Mouse (Mus musculus): Measurements from ENCODE around the gene Kcnmb2. TPM values are rescaled to one million over a fixed set of nuclear protein-coding genes. Genes with fewer than 3 reads are reported as not detected.
A peak's percentile ranks its signal among the peaks of the same experiment; 100 is the strongest.

Gene Kcnmb2
- polyA plus RNA-seq (2015; fragmentation: Nextera tagmentation; extraction: Ambion mirVana), result 0.33 and 0.47 TPM in 2 replicates

- H3K9me3 ChIP-seq (replicated peaks), result no peaks in the 10 kb centered on the region
- H3K36me3 ChIP-seq, result no peaks in the 10 kb centered on the region
- ATAC-seq (replicated peaks; ENCODE audit: insufficient number of reproducible peaks, insufficient read depth, low FRiP score, low read depth), result no peak
- no peak within 1 kb of the TSS for H3K27ac ChIP-seq
- peak within 1 kb of the TSS; percentile 68 for H3K4me2 ChIP-seq
- H3K27me3 ChIP-seq, result no peaks in the 10 kb centered on the region
- peak within 1 kb of the TSS; percentile 35 for H3K4me3 ChIP-seq
- no peak within 1 kb of the TSS for H3K9ac ChIP-seq
- 2% methylated on average over 22 of the region's 22 CpGs for WGBS
- peaks cover 16% of the 10 kb centered on the region for H3K4me1 ChIP-seq (replicated peaks)
These were observed at the start of gene Kcnmb2 for GRCm38 (mm10) chr3:31902504-31903330. TSS of gene Kcnmb2 (plus strand) at chr3:31902507.

- Histone ChIP-seq H3K27ac (no peak overlapping the region), H3K9ac (no peak overlapping the region), H3K4me3 (no peak overlapping the region), H3K4me1 (replicated peaks) (no peaks in the 10 kb centered on the region), H3K9me3 (replicated peaks) (no peaks in the 10 kb centered on the region), H3K27me3 (no peaks in the 10 kb centered on the region), H3K36me3 (no peaks in the 10 kb centered on the region), H3K4me2 (no peak overlapping the region)
- no peak for ATAC-seq (replicated peaks; ENCODE audit: insufficient number of reproducible peaks, insufficient read depth, low FRiP score, low read depth)
- 79% methylated on average over 5 of the region's 5 CpGs for WGBS
These were observed 38.8 kb upstream of the Kcnmb2 start for GRCm38 (mm10) chr3:31863522-31863921.

GRCm38 (mm10) chr3:31864070-31864469, 38.2 kb upstream of the Kcnmb2 start:
- ATAC-seq (replicated peaks; ENCODE audit: insufficient number of reproducible peaks, insufficient read depth, low FRiP score, low read depth), result no peak
- no peaks in the 10 kb centered on the region for H3K9me3 ChIP-seq (replicated peaks)
- H3K27me3 ChIP-seq, result no peaks in the 10 kb centered on the region
- H3K4me2 ChIP-seq, result no peak overlapping the region
- H3K27ac ChIP-seq, result no peak overlapping the region
- no peaks in the 10 kb centered on the region for H3K4me1 ChIP-seq (replicated peaks)
- no peaks in the 10 kb centered on the region for H3K36me3 ChIP-seq
- 69% methylated on average over 3 of the region's 3 CpGs for WGBS
- no peak overlapping the region for H3K4me3 ChIP-seq
- H3K9ac ChIP-seq, result no peak overlapping the region

- Histone ChIP-seq H3K9ac (no peak overlapping the region), H3K4me1 (replicated peaks) (no peaks in the 10 kb centered on the region), H3K9me3 (replicated peaks) (no peaks in the 10 kb centered on the region), H3K4me3 (no peak overlapping the region), H3K36me3 (no peaks in the 10 kb centered on the region), H3K27ac (no peak overlapping the region), H3K4me2 (no peak overlapping the region), H3K27me3 (no peaks in the 10 kb centered on the region)
- 65% methylated on average over 3 of the region's 3 CpGs for WGBS
- ATAC-seq (replicated peaks; ENCODE audit: insufficient number of reproducible peaks, insufficient read depth, low FRiP score, low read depth), result no peak
These were observed 30.8 kb upstream of the Kcnmb2 start for GRCm38 (mm10) chr3:31871461-31871860.

- no peak for ATAC-seq (replicated peaks; ENCODE audit: insufficient number of reproducible peaks, insufficient read depth, low FRiP score, low read depth)
- H3K27me3 ChIP-seq, result no peaks in the 10 kb centered on the region
- H3K9me3 ChIP-seq (replicated peaks), result no peaks in the 10 kb centered on the region
- no peak overlapping the region for H3K4me3 ChIP-seq
- H3K27ac ChIP-seq, result no peak overlapping the region
- no peak overlapping the region for H3K9ac ChIP-seq
- no peaks in the 10 kb centered on the region; the same call in 1 of the 2 replicates for H3K4me1 ChIP-seq (replicated peaks)
- 79% methylated on average over 12 of the region's 12 CpGs for WGBS
- no peak overlapping the region for H3K4me2 ChIP-seq
- no peaks in the 10 kb centered on the region for H3K36me3 ChIP-seq
These were observed 19.6 kb upstream of the Kcnmb2 start for GRCm38 (mm10) chr3:31882621-31883131.

GRCm38 (mm10) chr3:31892653-31893052, 9.7 kb upstream of the Kcnmb2 start:
- no peaks in the 10 kb centered on the region for H3K36me3 ChIP-seq
- no peak overlapping the region for H3K9ac ChIP-seq
- no peaks in the 10 kb centered on the region for H3K9me3 ChIP-seq (replicated peaks)
- no peak overlapping the region for H3K27ac ChIP-seq
- 55% methylated on average over 2 of the region's 2 CpGs for WGBS
- no peaks in the 10 kb centered on the region for H3K27me3 ChIP-seq
- no peaks in the 10 kb centered on the region for H3K4me1 ChIP-seq (replicated peaks)
- no peak overlapping the region for H3K4me3 ChIP-seq
- H3K4me2 ChIP-seq, result no peak overlapping the region
- no peak for ATAC-seq (replicated peaks; ENCODE audit: insufficient number of reproducible peaks, insufficient read depth, low FRiP score, low read depth)

- Histone ChIP-seq H3K4me2 (peak overlapping the region; percentile 68), H3K36me3 (no peaks in the 10 kb centered on the region), H3K9me3 (replicated peaks) (no peaks in the 10 kb centered on the region), H3K9ac (no peak overlapping the region), H3K4me3 (peak overlapping the region; percentile 35), H3K27me3 (no peaks in the 10 kb centered on the region), H3K27ac (no peak overlapping the region), H3K4me1 (replicated peaks) (peaks cover 16% of the 10 kb centered on the region)
- 4% methylated on average over 9 of the region's 9 CpGs for WGBS
- ATAC-seq (replicated peaks; ENCODE audit: insufficient number of reproducible peaks, insufficient read depth, low FRiP score, low read depth), result no peak
These were observed 1.2 kb downstream of the Kcnmb2 start for GRCm38 (mm10) chr3:31903506-31903905.

- Histone ChIP-seq H3K36me3 (no peaks in the 10 kb centered on the region), H3K27me3 (no peaks in the 10 kb centered on the region), H3K9ac (no peak overlapping the region), H3K4me2 (no peak overlapping the region), H3K9me3 (replicated peaks) (no peaks in the 10 kb centered on the region), H3K4me3 (no peak overlapping the region), H3K4me1 (replicated peaks) (peaks cover 16% of the 10 kb centered on the region), H3K27ac (no peak overlapping the region)
- 51% methylated on average over 5 of the region's 5 CpGs for WGBS
- no peak for ATAC-seq (replicated peaks; ENCODE audit: insufficient number of reproducible peaks, insufficient read depth, low FRiP score, low read depth)
These were observed 1.8 kb downstream of the Kcnmb2 start for GRCm38 (mm10) chr3:31904156-31904555.

- Histone ChIP-seq H3K4me2 (no peak overlapping the region), H3K4me1 (replicated peaks) (no peaks in the 10 kb centered on the region)
- no peak for ATAC-seq (replicated peaks; ENCODE audit: insufficient number of reproducible peaks, insufficient read depth, low FRiP score, low read depth)
These were observed 8.9 kb downstream of the Kcnmb2 start for GRCm38 (mm10) chr3:31911168-31911567.

GRCm38 (mm10) chr3:31911690-31912089, 9.4 kb downstream of the Kcnmb2 start:
- Histone ChIP-seq H3K9ac (no peak overlapping the region), H3K27ac (no peak overlapping the region), H3K36me3 (no peaks in the 10 kb centered on the region), H3K4me3 (no peak overlapping the region), H3K27me3 (no peaks in the 10 kb centered on the region), H3K4me2 (no peak overlapping the region), H3K9me3 (replicated peaks) (no peaks in the 10 kb centered on the region), H3K4me1 (replicated peaks) (no peaks in the 10 kb centered on the region)
- ATAC-seq (replicated peaks; ENCODE audit: insufficient number of reproducible peaks, insufficient read depth, low FRiP score, low read depth), result no peak
- WGBS, result 24% methylated on average over 3 of the region's 3 CpGs

More at GRCm38 (mm10) chr3:31911168-31911567, 8.9 kb downstream of the Kcnmb2 start:
- Histone ChIP-seq H3K27ac (no peak overlapping the region), H3K9ac (no peak overlapping the region), H3K9me3 (replicated peaks) (no peaks in the 10 kb centered on the region), H3K36me3 (no peaks in the 10 kb centered on the region), H3K4me3 (no peak overlapping the region), H3K27me3 (no peaks in the 10 kb centered on the region)
- WGBS, result 64% methylated on average over 5 of the region's 5 CpGs

- Histone ChIP-seq H3K27me3 (no peaks in the 10 kb centered on the region), H3K4me2 (no peak overlapping the region), H3K36me3 (no peaks in the 10 kb centered on the region), H3K9me3 (replicated peaks) (no peaks in the 10 kb centered on the region), H3K9ac (no peak overlapping the region), H3K27ac (no peak overlapping the region), H3K4me1 (replicated peaks) (no peaks in the 10 kb centered on the region), H3K4me3 (no peak overlapping the region)
- no peak for ATAC-seq (replicated peaks; ENCODE audit: insufficient number of reproducible peaks, insufficient read depth, low FRiP score, low read depth)
- WGBS, result 85% methylated on average over 1 of the region's 1 CpGs
These were observed 26.2 kb downstream of the Kcnmb2 start for GRCm38 (mm10) chr3:31928544-31928943.

- no peak overlapping the region for H3K27ac ChIP-seq
- H3K27me3 ChIP-seq, result no peaks in the 10 kb centered on the region
- H3K36me3 ChIP-seq, result no peaks in the 10 kb centered on the region
- no peak for ATAC-seq (replicated peaks; ENCODE audit: insufficient number of reproducible peaks, insufficient read depth, low FRiP score, low read depth)
- H3K9ac ChIP-seq, result no peak overlapping the region
- H3K9me3 ChIP-seq (replicated peaks), result no peaks in the 10 kb centered on the region
- H3K4me1 ChIP-seq (replicated peaks), result no peaks in the 10 kb centered on the region
- no peak overlapping the region for H3K4me2 ChIP-seq
- 83% methylated on average over 1 of the region's 1 CpGs for WGBS
- no peak overlapping the region for H3K4me3 ChIP-seq
These were observed 32.4 kb downstream of the Kcnmb2 start for GRCm38 (mm10) chr3:31934704-31935103.
